Mouse (Mus musculus) adrenal gland, postnatal 36 days (tissue): ENCODE measurements around the gene Xirp1. TPM values are rescaled to one million over a fixed set of nuclear protein-coding genes. Genes with fewer than 3 reads are reported as not detected.

Source experiments
- DNase-seq, 2 experiments: peaks; one replicate each; pipeline ENCODE4 v3.0.0; 2021; ENCODE audit warnings: mixed read lengths in 1 of 2
- total RNA-seq, 2 experiments: library from RNA; stranded (reverse); gene quantifications; 2 replicates each; pipeline ENCODE4 v1.2.3; 2021

Xirp1 gene
- total RNA-seq, 2 experiments from 2014 or later: 0.33 to 0.53 TPM

DNA sequence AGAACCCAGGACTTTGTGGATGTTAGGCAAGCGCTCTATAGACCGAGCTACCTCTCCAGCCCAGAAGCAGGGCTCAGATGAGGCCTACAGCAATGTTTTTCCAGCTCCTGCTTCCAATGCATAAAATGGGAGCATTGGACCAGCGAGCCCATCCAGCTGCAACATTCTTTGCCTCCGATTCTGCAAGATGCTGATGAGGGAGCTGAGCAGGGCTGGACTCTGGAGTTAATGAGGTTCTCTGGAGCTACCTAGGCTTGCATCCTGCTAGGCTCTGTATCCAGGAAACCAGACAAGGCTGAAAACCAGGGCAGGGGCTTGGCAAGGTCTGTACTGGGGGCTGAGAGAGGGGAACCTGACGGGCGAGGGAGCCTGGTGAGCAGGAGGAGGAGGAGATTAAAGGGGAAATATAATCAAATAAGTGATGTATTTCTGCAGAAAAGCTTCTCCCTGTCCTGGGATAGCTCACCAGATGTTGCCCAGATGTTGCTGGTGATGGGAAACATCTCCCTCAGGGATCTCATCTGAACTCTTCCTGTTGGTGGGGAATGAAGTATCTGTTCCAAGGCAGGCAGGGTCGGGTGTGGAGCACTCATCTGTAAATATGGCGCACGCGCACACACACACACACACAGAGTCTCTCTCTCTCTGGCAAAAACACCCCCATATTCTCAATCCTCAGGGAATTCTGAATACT, 37.4 kb downstream of the Xirp1 start:
- DNase-seq: no peak

GRCm38 (mm10) chr9:119984536-119985011, 38.8 kb downstream of the Xirp1 start, which contains the start of gene Csrnp1:
Gene Csrnp1, minus strand, starts transcription at chr9:119984658.
- peak; percentile 48 to 59 for DNase-seq

GRCm38 (mm10) chr9:119983585-119984535, 39.5 kb downstream of the Xirp1 start:
- DNase-seq: peak; percentile 96 to 98

DNA sequence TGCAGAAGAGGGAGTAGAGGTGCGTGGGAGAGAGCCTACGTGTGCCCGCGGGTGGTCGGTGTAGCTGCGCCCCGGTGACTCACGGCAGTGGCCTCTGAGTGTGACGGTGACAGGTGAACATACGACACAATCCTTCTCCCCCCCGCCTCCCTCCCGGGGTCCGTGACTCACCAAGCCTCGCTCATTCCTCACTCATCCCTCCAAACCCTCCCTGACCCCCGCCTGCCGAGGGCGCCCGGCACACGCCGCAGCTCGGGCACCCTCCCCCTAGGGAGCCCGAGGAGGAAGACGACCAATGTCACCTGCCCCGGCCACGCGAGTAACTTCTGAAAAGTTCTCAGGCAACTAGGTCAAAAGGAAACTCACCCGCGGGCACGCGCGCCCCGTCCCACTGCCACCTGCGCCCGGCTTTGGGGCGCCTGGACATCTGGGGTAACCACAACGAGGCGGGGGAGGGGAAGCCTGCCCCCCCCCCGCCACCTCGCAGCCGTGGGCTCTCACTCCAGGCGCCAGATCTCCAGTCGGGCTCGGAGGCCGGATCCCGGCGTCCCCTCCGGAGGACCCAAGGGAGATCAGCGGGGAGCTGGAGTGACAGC, 40.3 kb downstream of the Xirp1 start:
- peak; percentile 85 to 87 for DNase-seq

- DNase-seq: peak; percentile 65 to 68
Observed at GRCm38 (mm10) chr9:119982241-119982811, 41.1 kb downstream of the Xirp1 start.

DNA sequence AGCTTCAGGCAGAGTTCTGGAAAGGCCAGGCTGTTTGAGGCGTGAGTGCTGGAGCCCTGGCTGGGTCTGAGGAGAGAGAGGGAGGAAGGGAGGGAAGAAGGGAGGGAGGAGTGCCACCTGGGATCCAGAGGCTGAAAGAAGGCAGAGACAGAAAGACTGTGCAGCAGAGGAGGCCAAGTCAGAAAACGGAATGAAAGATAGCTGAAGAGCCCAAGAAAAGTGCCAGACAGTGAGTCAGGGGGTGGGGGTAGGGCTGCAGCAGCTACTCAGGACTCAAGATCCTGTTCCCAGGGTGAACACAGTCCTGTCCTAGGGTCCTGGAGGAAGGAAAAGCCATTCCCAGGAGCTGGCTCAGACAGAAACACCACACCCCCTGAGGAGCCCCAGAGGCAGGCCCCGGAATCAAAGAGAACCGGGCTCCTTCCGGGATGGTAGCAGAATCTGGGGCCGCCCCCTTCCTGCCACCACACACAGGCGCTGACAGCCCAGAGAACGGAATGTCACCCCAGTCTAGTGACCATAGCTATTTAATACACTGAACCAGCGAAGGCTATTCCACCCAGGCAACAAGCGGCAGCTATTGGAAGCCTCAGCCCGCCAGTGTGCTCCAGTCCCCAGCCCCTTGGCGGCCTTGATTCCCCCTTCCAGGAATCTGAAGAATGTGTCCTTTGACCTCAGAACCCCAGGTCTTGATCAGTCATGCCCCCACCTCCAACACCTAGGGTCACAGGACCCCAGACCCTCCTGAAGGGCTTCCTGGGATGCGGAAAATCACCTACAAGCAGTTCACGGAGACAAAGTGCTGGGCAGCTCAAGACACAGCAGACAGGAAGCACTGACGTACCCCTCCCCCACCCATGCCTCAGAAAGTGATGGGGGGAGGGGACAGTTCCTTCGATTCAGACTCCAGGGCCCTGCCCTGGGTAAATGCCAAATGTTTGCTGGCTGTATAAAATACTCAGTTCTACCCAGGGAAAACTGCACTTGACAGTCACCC, 41.9 kb downstream of the Xirp1 start:
- peak; percentile 78 to 85 for DNase-seq

DNA sequence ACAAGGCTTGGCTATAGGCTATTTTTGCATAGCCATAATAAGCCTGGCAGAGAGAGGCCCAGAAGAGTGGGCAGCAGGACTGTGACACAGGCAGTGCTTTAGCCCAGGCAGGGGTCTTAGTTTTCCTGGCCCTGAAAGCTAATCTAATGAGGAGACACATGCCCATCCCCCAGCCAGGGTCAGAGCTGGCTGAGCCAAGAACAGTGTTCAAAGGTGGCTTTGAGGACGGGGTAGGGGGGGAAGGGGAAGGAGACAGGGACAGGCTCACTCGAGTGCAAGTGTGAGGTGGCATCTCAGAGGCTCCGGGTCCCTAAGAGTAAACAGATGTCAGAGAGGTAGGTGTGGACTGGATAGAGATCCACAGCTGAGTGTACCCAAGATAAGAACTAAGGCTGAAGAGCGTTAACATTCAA, 42.6 kb downstream of the Xirp1 start:
- DNase-seq: peak in 1 of 2 experiments; percentile 43

DNA sequence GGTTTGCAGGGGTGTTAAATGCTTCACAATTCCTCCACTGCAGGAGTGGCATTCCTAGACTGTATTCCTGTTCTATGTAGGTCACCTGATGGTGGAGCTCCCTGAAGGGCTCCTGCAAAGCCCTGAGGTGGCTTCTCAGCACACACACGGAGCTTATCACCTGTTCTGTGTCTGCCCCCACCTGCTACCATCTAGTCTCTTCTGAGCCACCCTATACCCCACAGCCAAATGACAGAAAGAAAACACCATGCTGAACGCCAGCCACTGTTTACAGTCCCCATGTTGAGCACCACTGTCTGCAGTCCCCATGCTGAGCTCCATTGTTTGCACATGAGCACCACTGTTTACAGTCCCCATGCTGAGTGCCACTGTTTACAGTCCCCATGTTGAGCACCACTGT, 43.6 kb downstream of the Xirp1 start:
- no peak for DNase-seq

DNA sequence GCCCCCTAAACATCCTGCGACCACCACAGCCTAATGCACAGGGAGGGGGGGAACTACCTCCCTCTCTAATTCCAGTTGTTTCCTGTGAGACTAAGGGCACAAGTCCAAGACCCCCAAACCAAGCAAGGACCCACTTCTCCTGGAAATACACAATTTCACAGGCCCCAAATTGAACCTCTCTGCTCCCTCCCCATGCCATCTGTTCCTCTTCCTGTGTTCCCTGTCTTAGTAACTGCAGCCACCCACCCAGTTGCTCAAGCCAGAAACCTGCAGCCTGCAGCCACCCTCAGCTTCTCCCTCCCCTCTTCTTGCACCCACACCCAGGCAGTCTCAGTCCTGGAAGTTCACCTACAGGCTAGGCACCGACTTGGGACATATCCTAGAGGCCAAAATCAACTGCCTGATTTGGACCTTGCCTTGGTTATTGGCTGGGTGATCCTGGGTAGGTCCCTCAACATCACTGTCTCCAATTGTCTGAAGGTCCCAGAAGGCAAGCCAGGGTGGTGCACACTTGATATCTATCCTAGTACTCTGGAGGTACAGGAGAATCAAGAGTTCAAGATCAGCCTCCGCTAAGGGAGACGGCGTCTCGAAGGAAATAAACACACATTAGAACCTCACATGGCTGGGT, 44.5 kb downstream of the Xirp1 start:
- DNase-seq: no peak

- DNase-seq: no peak
Observed at GRCm38 (mm10) chr9:119978151-119978810, 45.1 kb downstream of the Xirp1 start.

DNA sequence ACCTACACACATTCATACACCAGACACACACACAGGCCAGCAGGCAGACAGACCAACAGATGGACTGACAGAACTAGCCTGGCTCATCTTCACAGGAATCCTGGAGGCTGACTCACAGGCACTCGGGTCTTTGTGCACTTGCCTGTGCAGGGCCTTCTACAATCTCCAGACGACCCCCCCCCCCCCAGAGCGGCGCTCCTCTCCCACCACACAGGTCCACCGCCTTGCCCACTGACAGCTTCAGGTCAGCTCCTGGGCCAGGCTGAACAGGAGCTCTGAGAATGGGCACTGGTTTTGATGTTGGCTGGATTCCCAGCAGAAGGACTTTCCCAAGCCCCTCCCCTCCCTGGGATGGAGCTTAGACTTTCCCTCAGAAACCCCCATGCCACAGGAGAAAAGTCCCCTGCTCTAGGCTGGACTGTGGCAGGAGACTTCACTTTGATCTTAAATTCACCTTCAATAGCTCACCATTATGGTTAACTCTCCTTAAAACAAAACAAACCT, 45.8 kb downstream of the Xirp1 start:
- DNase-seq: no peak

DNA sequence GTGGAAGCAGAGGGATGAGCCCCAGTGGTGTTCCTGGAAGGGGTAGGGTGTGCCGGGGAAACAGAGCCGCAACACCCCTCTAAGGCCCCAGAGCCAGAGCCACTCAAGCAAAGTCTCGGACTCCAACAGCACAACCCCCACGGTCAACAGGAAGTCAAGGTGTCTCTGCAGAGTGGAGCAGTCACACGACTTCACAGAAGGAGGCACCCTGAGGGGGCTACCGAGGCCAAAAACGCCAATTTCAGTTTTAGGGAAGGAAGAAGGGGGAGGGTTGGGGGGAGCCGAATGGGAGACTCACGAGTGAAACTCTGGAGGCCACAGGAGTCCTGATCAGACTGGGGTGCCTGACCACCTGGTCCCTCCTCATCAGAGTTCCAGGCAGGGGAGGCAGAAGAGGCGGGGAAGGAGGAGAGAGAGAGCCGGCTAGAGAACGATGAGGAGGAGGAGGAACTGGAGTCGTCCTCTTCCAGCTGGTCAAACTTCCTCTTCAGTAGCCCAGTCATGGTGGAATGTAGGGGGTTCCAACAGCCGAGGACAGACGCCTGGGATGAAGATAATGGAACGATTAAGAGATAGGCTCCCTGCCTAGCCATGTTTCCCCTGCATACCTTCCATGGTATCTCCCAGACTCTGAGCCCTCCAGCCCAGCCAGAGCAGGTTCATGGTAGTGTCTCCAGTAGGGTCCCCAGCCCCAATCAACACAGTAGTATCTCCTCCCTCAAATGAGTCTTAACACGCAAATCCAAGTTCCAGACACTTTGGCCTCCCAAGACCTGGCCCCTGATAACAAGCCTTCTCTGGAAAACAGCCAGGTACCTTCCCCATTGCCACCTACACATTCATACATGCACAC, 46.5 kb downstream of the Xirp1 start:
- DNase-seq: no peak

DNA sequence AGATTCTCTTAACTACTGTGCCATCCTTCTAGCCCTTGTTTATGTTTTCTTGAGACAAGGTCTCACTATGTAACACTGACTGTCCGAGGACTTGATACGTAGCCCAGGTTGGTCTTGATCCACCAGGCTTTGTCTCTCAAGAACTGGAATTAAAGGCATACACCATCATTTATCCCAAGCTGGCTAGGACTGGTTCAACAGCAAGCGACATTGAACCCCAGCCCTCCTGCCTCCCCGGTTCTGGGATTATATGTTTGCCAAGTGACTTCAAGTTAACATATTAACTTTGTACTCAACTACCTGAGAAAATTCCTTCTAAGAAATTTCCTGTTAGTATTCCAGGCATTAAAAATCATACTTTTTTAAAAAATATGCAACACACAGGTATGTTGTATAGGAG, 48.1 kb downstream of the Xirp1 start:
- DNase-seq: no peak

DNA sequence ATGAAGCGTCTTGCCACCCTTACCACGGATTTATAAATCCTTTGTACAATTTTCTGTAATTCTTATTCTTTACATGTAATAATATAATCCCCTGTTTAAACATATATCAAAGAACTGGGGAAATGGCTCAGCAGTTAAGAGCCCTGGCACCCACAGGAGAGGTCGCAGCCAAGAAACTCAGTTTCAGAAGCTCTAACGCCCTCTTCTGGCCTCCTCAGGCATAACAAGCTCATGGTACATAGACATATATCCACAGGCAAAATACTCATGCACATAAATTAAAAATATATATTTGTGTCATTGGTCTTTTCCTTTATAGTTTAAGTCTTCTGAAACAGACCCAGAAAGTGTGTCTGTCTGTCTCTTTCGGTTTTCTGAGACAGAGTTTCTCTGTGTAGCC, 48.8 kb downstream of the Xirp1 start:
- no peak for DNase-seq

DNA sequence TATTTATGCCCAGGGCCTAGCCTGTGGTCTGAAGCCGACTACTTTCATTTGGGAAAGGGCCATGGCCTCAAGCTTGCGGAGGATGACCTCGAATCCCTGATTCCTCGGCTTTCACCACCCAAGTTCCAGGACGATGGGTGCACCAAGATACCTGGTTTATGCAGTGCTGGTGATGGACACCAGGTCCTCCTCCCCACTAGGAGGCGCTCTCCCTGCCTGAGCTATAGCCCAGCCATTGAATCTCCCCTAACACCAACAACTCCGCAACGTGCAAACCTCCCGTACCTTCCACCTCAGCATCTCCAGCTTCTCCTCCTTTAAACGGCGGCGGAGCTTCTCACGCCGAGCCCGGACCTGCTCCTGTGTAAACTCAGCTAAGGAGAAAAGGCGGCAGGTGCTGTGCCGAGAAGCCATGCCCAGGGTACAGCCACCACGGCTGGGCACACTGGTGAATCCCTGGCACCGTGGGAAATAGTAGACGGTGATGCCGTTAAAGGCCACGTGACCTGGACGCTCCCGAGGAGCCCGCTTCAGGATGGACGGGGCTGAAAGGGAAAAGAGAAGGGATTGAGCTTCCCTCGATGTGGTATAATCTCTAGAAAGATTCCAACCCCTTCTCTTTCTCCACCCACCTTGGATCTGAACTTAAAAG, 49.4 kb downstream of the Xirp1 start:
- peak in 1 of 2 experiments; percentile 46 for DNase-seq

- DNase-seq: no peak
Observed at GRCm38 (mm10) chr9:119973281-119973680, 50.1 kb downstream of the Xirp1 start.

GRCm38 (mm10) chr9:119972582-119972981, 50.8 kb downstream of the Xirp1 start:
- peak in 1 of 2 experiments; percentile 32 for DNase-seq

DNA sequence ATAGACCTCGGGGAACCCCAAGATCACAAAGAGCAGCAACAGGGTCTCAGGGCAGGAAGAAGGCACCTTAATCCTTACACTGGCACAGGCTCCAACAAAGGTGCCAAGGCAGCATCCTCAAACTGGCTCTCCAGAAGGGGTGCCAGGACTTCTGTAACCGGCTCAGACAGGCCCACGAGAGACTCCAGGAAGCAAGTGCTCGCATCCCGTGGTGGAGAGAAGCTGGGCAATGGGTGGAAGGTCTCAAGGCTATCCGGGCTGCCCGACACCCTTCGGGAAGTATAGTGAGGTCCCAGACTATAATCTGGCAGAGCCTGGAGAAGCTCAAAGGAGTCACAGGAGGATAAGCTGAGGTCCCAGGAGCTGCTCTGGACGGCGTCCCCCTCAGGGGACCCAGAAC, 51.2 kb downstream of the Xirp1 start:
- DNase-seq: no peak
